Mouse (Mus musculus) granulocyte monocyte progenitor cell, adult 5-6 weeks (primary cell): ENCODE results near the gene Eed. TPM values are rescaled to one million over a fixed set of nuclear protein-coding genes. Genes with fewer than 3 reads are reported as not detected.
"Not testable (repeated sequence)": the region's sequence is repeated elsewhere in the genome, so short reads cannot be mapped to it uniquely, and the experiment has no call there.

Experiments
- ATAC-seq: replicated peaks from 2 replicates; pipeline ENCODE4 v1.8.0; 2016; ENCODE audit warnings: mild to moderate bottlenecking, moderate TSS enrichment, inconsistent platforms; ENCODE audit not compliant: poor library complexity, severe bottlenecking
- total RNA-seq, 2 experiments: library from RNA; stranded (forward) in 1 of 2; stranded (reverse) in 1 of 2; fragments of 200-712, 200-1000 nt in 1 of 2; fragments of >200 nt in 1 of 2; fragmentation: Nextera tagmentation in 1 of 2; gene quantifications; 2 replicates each; pipeline ENCODE4 v1.2.3; 2014 to 2017

Eed gene
- total RNA-seq (2014; fragmentation: Nextera tagmentation) (89.6 and 108 TPM in 2 replicates), total RNA-seq (2017) (130 and 164 TPM in 2 replicates)

DNA sequence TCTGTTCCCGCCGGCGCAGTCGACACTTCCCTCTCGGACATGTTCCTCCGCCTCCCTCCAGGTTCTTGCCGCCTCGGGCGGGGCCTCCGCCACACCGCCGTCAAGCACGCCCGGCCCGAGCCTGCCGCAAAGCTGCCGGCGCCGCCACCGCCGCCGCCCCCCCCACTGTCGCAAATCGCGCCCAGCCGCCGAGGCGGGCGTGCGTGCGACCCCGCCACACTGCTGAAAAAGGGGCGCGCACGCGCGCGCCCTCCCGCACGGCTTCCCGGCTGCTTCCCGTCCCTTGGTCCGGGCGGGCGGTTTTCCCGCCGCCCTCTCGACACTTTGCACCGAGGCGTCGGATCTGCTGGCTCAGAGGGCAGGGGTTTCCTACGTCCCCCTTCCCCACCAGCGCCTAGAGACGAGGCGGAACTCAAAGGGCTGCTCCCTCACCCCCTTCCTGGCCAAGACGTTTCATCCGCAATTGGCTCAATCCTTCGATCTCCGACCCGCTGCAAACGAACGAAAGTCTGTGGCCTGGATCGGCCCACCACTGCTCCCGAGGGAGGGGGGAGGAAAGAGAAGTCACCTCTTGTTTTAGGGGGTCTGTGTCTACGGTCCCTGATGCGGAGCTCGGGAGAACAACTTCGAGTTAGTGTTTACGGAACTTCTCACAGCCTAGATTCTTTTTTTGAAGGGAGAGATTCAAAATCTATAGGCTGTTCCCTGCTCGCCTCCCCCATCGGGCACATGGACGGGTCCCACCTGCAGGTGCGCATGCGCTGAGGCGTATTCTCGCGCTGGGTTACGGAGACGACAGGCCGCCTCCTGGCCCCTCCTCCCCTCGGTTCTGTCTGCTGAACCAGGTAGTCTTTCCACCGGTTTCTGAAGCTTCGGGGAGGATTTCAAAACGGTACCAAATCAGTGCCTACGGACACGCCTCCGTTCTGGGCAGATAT, at the start of gene Eed:
TSS of gene Eed (minus strand) at position 499 of the 938 bp plus-strand sequence.
- peak; percentile 85 for ATAC-seq

DNA sequence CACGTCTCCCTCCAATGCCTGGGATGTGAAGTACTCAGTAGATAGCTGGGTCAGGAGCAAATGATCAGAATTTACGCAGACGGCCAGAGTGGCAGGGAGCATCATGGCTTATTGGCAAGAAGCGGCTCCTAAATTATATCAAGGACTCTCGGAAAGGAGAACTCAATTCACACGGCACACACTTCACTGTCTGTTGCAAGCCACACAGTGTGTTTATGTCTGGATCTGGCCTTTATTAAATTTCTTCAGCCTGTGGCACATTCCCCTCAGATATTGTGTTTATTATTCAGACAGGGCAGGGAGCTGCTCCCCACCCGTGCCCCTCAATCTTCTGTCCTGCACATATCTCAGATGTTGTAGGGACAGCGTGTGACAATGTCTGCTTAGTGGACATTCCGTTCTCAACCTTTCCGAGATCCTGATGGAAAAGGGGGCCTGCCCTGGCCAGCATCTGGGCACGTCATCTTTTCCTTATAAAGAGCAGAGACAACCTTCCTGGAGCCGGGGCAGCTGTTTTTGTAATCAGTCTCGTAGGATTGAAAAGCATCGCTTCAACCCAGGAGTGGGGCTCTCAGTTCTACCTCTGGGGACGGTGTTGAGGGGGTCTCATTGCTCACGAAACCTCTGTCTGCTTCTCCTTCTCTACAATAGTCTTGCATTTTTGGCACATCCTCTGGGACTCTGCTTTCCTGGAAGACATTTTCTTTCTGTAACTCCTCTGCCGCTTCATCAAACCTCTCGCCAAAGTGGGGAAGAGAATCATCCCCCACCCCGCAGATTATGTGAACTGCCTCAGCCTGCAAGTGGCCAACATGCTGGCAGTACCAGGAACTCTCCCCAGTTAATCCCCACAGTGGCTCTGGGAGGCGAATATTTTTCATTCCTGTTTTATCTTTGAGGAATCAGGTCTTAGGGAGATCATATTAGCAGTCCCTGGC, 49.0 kb upstream of the Eed start:
- no peak for ATAC-seq

DNA sequence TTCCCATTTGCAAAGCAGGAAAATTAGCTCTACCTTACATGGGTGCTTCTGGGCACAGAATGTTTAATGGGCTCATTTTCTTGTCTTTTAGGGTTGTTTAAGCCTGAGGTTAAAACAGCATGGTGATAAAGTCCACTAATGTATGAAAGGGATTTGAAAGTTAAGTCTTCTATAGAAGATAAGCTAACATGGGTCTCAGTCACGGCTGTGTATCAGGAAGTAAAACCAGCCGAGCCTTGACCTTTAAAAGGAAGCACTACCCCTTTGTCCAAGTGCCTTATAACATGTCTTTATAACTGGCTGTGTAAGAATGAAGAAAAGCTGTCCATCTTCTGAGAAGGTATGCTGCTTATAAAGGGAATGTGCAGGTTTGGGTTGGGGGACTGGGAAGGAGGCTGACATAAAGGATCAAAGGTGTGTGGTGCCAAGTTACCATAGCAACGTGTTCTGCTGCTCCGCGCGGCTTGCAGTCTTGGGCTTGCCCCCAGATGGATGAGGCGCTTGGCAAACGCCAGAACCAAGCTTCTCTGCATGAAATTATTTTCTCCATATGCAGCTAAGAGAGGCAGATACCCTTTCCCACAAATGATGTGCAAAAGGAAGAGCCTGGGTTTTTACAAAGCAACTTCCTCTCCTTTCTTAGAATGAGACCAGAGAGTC, 48.2 kb upstream of the Eed start:
- peak; percentile 55 for ATAC-seq

DNA sequence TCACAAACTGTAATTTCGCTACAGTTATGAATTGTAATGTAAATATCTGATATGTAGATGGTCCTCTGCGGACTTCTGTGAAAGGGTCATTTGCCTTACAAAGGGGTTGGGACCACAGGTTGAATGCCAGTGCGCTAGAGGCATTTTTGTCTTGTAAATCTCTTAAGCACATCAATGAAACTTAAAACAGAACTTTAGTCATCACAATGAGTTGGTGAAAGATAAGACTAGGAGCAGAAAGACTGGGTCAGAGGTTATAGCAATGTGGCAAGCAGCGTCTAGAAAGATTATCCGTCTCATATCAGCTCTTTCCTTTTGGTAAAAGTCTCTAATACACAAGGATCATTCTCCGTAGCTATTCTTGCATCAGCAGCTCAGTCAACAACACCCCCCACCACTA, 44.2 kb upstream of the Eed start:
- no peak for ATAC-seq

DNA sequence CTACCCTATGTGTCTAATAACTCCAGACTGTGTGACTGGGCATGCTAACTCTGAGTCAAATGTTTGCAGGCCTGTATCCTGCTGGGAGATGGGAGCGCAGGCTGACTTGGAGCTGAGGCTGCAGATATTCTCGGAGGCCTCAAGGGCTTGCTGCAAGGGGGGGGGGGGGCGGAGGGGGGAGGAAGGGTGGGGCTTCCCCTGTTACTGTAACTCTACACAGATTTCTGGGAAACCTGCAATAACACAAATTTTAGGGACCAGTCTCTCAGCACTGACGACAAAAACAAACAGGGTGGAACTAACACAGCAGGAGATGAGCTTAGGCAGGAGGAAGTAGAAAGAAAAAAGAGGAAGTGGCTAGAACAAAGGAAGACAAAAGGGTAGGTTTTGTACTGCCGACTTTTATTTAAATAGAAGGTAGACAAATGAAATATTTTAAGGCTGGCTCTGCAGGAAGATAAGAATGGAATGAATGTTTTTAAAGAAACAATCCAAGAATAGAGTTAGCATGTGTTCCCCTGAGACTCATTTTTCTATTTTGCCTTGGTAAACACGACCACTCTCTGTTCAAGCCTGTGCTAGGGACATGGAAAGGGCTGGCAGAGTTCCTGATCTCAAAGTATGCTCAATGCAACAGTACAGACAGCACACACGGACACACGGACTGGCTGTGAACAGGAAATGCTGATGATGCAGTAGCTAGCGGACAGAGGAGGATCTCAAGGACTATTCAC, 42.4 kb upstream of the Eed start:
- ATAC-seq: peak; percentile 66

DNA sequence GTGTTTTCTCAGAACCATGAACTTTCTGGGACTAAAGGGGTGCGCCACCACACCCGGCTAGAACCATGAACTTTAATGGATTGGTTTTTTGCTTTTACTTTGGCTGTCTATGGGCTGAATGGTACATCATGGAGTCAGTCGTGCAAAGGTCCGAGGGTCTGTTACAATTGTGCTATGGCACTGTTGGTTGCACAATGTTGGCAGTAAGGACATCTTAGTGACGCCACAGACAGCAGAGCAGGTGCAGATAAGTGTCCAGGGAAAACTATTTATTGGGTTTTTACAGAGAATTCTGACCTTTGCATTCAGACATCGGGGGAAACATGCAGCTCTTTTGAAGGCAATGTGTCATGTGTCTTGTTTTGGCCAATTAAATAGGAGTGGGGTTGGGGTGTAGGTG, 39.5 kb upstream of the Eed start:
- ATAC-seq: no peak

DNA sequence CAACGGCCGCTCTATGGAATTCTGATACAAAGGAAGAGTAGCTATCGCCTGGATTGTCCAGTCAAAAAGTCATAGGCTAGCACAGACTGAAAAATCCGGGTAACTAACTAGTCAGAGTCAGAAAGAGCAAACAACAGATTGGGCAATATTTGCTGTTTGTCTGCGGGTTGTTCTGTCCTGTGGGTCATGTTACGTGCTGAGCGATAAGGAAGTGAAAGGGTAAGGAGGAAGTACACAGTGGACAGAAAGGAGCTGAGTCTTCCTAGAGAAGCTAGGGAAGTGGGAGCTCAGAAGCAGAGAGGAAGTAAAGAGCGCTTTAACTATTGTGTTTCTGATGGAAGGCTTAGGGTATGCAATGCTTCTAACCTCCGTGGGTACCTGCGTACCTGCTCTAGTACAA, 38.8 kb upstream of the Eed start:
- ATAC-seq: peak; percentile 87

DNA sequence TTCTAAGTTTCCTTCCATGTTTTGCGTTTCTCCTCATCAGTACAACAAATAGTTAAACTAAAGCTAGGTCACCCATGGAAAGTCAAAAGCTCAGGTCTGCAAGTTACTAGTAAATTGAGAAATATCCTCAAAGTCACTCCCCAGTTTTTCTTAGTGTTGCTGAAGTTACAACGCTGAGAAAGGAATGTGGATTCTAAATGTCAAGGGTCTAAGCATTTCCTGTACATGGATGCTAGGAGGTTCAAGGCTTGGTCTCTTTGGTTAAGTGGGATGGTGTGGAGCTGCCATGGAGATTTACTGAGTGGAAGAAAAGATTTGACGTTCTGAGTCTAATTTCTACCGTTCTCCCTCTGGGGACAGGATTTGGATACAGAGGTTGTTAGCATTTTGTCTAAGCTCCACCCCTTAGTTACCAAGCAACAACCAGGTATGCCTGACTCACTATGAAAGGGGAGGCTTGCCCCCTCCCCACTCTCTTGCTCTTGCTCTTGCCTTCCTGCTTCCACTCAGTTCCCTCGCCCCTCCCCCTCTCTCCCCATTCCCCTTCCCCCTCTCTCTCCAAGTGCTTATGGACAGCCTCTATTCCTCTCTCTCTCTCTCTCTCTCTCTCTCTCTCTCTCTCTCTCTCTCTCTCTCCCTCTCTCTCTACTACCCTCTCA, 36.3 kb upstream of the Eed start:
- ATAC-seq: no peak

DNA sequence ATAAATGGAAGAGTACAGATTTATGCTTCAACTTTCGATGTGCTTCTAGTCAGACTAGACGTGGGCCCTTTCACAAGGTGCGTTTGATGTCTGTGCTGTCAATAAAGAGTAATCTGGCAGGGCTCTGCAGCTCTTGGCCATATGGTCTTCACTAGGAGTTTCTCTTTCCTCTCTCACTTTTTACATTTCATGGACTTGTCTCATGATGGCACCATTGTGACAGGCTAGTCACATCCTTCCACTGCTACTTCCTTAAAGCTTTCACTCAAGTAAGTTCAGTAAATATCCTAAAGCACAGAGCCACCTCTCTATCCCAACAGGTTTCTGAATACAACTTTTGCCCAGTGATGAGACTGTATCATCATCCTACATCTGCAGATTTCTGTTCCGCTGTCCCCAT, 35.7 kb upstream of the Eed start:
- ATAC-seq: peak; percentile 34

DNA sequence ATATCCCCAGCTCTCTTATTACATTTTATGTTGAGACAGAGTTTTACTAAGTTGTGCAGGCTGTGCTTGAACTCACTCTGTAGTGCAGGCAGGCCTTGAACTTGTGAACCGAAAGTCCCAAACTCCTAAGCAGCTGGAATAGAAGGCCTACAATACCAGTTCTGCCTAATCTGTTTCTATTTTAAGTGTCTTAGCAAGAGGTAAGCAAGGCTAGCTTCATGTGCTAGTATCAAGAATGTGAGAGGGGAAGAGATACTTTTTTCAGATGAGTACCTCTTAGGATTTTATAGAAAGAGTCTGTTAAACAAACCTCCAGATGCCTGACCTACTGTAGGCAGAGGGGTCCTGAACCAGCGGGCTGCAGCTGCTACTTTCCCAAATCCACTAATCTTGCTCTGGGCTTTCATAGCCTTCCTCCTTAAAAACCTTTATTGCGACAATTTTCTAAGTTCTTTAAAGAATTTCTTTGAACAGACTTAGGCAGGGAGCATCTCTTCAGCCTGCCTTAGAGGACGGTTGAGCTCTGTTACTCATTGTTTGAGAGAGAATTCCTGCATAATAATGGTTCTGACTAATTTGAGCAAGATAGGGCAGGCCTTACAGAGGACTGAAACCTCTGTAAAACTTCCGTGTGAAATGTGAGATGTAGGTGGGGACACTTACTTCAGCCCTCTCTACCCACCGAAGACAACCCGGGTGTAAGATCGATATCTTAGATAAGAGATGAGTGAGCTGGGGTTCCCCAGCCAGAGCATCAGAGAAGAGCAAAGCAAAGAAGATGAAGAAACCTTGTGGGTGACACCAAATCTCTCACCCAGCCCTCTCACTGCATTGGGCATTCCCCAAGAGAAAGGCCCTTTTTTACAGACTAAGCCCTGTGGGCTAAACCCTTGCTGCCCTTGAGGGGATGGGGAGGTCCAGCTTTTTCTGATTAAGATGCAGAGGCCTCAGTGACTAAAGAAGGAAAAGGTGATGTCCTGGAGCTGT, 26.2 kb upstream of the Eed start:
- no peak for ATAC-seq

DNA sequence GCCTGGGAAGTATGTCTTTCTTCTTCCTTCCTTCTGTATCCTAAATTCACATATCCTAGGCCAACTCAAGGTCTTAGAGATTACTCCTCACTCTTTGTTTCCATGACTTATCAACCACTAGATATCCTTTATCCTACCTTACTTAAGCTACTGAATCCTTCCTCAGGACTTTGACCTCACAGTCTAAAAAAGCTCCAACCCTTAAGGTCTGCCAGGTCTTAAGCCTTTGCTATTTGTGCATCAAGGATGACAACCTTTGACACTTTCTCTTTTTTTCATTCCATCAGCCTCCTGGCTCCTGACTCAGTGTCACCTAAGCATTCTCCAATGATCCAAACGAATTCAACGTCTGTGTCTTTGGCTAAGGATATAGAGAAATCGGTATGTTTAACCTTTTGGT, 24.0 kb upstream of the Eed start:
- ATAC-seq: no peak

DNA sequence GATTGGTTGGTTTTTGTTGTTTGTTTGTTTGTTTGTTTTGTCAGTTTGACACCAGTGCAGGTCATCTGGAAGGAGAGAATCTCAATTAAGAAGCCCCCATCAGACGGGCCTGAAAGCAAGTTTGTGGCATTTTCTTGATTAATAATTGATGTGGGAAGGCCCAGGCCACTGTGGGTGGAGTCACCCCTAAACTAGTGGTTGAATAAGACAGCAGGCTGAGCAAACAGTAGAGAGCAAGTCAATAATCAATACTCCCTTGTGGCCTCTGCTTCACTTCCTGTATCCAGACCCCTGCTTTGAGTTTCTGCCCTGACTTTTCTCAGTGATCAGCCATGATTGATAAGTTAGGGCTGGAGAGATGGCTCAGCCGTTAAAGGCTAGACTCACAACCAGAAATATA, 21.6 kb upstream of the Eed start:
- ATAC-seq: no peak

DNA sequence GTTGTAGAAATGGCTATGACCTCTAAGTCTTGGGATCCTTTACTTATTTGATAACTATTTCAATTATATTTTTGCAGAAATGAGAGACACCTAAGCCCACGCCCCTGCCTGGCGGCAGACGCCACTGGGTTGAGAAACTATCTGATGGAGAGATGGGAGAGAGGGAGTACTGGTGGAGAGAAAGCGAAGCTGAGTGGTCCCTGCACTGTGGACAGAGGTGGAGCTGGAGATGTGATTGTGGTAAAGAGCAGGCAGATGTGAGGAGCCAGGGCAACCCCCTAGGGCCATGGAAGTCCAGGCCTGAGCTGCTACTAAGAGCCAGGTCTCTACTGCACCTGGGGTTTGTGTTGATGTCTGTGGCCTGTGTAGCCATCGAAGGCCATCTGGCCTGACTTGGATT, 18.7 kb upstream of the Eed start:
- no peak for ATAC-seq

DNA sequence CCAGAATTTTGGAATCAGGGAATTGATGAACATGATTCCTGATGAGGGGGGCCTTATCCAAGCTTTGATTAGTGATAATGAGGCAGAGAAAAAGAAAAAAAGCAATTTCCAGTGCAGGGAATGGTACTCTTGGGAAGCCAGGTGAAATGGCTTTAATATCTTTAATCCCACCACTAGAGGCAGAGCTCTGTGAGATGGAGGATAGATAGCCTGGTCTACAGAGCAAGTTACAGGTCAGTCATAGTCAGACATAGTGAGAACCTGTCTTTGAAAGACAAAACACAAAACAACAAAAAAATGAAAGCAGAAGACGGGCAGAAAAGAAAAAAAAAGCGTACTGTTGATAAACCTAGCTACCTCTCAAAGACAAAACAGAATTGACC, 17.8 kb upstream of the Eed start:
- ATAC-seq: no peak

DNA sequence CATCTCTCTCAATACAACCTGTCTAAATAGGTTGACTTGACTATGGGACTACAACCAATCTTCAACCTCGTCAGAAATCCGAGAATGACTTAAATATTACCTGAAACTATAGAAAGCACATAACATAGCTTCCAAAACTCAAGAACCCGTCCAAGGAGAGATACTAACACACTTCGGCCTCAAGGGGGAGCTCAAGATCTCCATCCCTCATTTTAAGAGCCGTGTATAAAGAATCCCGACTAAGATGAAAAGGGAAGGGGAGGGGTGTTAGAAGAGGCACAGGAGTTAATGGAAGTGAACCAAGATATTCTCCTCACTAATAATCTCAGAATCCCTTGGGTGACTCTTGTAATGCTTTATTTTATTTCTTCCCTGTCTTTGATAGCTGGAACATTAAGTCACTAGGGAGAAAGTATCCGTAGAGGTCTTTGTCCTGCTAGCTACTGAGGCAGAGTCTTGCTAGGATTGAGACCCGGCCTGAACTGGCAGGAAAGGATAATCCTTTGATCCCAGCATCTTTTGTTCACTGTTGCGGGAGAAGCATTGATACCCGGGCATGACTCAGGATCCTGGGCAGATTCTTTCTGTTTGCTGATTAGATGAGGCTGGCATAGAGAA, 17.3 kb upstream of the Eed start:
- peak; percentile 93 for ATAC-seq

DNA sequence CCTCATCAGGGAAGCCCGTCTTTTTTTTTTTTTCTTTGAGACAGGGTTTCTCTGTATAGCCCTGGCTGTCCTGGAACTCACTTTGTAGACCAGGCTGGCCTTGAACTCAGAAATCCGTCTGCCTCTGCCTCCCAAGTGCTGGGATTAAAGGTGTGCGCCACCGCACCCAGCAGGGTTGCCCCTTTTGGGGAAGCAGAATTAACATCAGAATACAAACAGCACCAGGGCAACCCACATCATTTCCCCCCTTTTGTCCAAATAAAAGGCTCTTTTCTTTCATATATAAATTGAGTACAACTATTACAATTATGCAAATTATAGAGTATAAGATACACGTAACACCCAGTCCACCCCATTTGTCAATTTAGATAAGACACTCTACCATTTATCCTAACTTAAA, 16.7 kb upstream of the Eed start:
- ATAC-seq: not testable (repeated sequence)

DNA sequence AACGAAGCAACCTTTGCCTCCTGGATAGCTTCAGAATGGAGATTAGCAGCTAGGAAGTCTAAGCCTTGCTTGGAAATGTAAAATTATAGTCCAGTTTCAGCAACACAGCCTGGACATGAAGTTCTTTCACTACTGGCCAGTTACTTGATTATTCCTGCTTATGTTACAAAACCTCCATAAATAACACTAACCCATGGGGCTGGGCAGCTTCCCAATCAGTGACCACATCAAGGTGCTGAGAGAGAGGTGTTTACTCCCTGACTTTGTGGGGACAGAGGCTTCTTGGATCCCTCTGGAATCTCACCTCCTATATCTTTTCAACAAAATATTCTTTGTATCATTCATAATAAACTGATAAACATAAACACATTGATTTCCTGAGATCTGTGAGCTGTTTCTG, 12.3 kb upstream of the Eed start:
- ATAC-seq: no peak

DNA sequence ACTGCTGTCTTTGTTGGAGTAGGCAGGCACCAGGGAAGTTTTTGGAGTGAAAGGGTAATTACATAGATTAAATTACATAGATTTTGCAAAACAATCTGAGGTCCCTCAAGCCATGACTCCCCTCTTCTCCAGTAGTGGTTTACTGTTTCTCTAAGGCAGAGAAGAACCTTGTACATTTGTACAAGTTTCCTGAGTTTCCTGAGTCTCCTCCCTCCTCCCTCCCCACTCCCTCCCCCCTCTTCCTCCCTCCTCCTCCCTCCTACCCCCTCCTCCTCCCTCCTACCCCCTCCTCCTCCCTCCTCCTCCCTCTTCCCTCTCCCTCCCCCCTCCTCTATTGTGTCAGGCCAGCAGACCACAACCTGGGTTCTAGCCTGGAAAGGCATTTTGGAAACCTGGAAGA, 3.6 kb upstream of the Eed start:
- ATAC-seq: no peak
